Mouse (Mus musculus) myocyte (in vitro differentiated cells): ENCODE results near the gene Synpo2. TPM values are rescaled to one million over a fixed set of nuclear protein-coding genes. Genes with fewer than 3 reads are reported as not detected.
A peak's percentile ranks its signal among the peaks of the same experiment; 100 is the strongest.

ENCODE experiments used
- H3K27me3 ChIP-seq: one replicate; pipeline ENCODE4 v1.6.1; 2011; ENCODE audit not compliant: control insufficient read depth, insufficient read depth, insufficient read length
- H3K36me3 ChIP-seq: one replicate; pipeline ENCODE4 v1.6.1; 2011; ENCODE audit not compliant: control insufficient read depth, insufficient read depth
- H3K4me2 ChIP-seq: one replicate; pipeline ENCODE4 v1.6.1; 2011; ENCODE audit warnings: low read depth, control low read depth
- H3K4me3 ChIP-seq: one replicate; pipeline ENCODE4 v1.5.1; 2011; ENCODE audit warnings: mild to moderate bottlenecking, control low read depth, moderate library complexity
- H3K79me2 ChIP-seq: one replicate; pipeline ENCODE4 v1.6.1; 2011; ENCODE audit not compliant: control insufficient read depth, insufficient read depth
- H3ac ChIP-seq: one replicate; pipeline ENCODE4 v1.6.1; 2011; ENCODE audit not compliant: control insufficient read depth, insufficient read length
- CEBPB ChIP-seq: IDR thresholded peaks from 2 replicates; pipeline ENCODE4 v1.6.1; 2011; ENCODE audit warnings: mild to moderate bottlenecking, moderate library complexity; ENCODE audit not compliant: poor library complexity, insufficient read depth, severe bottlenecking
- E2F4 ChIP-seq: IDR thresholded peaks from one replicate; pipeline ENCODE4 v1.6.1; 2011; ENCODE audit warnings: mild to moderate bottlenecking, control low read depth, moderate library complexity; ENCODE audit not compliant: insufficient read depth
- MAX ChIP-seq: IDR thresholded peaks from one replicate; pipeline ENCODE4 v1.6.1; 2011; ENCODE audit warnings: low read depth, mild to moderate bottlenecking, control low read depth
- MYOD1 ChIP-seq, 3 experiments: IDR thresholded peaks; one replicate each; pipeline ENCODE4 v1.6.1; 2011; ENCODE audit warnings: control low read depth in 2 of 3, low read depth in 2 of 3, mild to moderate bottlenecking in 2 of 3, moderate library complexity in 1 of 3; ENCODE audit not compliant: insufficient read length in 2 of 3, control insufficient read depth in 1 of 3
- MYOG ChIP-seq, 3 experiments: IDR thresholded peaks; one replicate each; pipeline ENCODE4 v1.6.1; 2011; ENCODE audit warnings: control low read depth in 2 of 3, low read depth in 2 of 3, mild to moderate bottlenecking in 2 of 3; ENCODE audit not compliant: insufficient read length in 2 of 3, control insufficient read depth in 1 of 3, insufficient read depth in 1 of 3
- POLR2A ChIP-seq: IDR thresholded peaks from one replicate; pipeline ENCODE4 v1.6.1; 2011; ENCODE audit warnings: low read depth, mild to moderate bottlenecking, control low read depth, moderate library complexity; ENCODE audit not compliant: insufficient read length
- POLR2AphosphoS2 ChIP-seq: IDR thresholded peaks from one replicate; pipeline ENCODE4 v1.6.1; 2011; ENCODE audit warnings: low read depth, control low read depth; ENCODE audit not compliant: insufficient read length
- REST ChIP-seq: IDR thresholded peaks from one replicate; pipeline ENCODE4 v1.6.1; 2011; ENCODE audit warnings: mild to moderate bottlenecking, control low read depth, moderate library complexity; ENCODE audit not compliant: insufficient read depth, insufficient read length
- SRF ChIP-seq: IDR thresholded peaks from one replicate; pipeline ENCODE4 v1.6.1; 2011; ENCODE audit warnings: low read depth; ENCODE audit not compliant: control insufficient read depth, insufficient read length
- TCF12 ChIP-seq: IDR thresholded peaks from one replicate; pipeline ENCODE4 v1.6.1; 2011; ENCODE audit warnings: mild to moderate bottlenecking, control low read depth; ENCODE audit not compliant: poor library complexity, insufficient read depth, severe bottlenecking
- TCF3 ChIP-seq: IDR thresholded peaks from one replicate; pipeline ENCODE4 v1.6.1; 2011; ENCODE audit warnings: low read depth, control low read depth; ENCODE audit not compliant: insufficient read length
- USF1 ChIP-seq: IDR thresholded peaks from one replicate; pipeline ENCODE4 v1.6.1; 2011; ENCODE audit warnings: low read depth, mild to moderate bottlenecking, control low read depth, moderate library complexity
- polyA plus RNA-seq: library from polyadenylated mRNA; unstranded; fragments of >200 nt; fragmentation: generic; extraction: Trizol; gene quantifications from one replicate; pipeline ENCODE4 v1.2.1, GENCODE M21; 2012; ENCODE audit warnings: missing spikeins

The Synpo2 gene
- polyA plus RNA-seq, 1 experiment, result 24.4 TPM

GRCm38 (mm10) chr3:123207386-123207785 is 28.6 kb downstream of the Synpo2 start:
- no peak overlapping the region for H3K4me3 ChIP-seq
- H3ac ChIP-seq, result no peak overlapping the region
- H3K79me2 ChIP-seq, result no peaks in the 10 kb centered on the region
- no peaks in the 10 kb centered on the region for H3K27me3 ChIP-seq
- no peaks in the 10 kb centered on the region for H3K36me3 ChIP-seq
- H3K4me2 ChIP-seq, result no peak overlapping the region
- TF ChIP-seq TCF12 (no peak), MYOD1 (IDR thresholded peaks at IDR 0.05; ENCODE audit: control insufficient read depth in 1 of 3, insufficient read length in 2 of 3, low read depth in 2 of 3) (no peak), SRF (no peak), E2F4 (no peak), POLR2AphosphoS2 (no peak), POLR2A (no peak), MYOG (IDR thresholded peaks at IDR 0.05; ENCODE audit: control insufficient read depth in 1 of 3, insufficient read depth in 1 of 3, insufficient read length in 2 of 3, low read depth in 2 of 3) (no peak), TCF3 (no peak), MAX (no peak), REST (no peak), USF1 (no peak), CEBPB (no peak)

DNA sequence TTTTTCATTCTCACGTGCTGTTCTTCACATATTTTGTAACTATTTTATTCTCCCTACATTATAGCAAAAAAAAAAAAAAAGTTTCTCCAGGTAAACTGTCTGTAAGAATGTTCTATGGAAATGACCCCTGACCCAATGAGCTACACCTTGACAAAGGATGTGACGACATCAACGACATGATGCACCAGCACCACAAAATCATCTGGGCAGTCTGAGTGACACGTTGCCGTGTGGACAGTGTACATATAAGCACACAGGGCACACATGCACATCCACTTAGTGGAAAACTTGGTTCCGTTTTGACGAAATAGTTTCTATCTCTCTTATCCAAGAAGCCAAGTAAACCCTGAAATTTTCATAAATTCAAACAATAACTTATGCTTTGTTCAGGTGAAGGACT is 30.5 kb downstream of the Synpo2 start:
- Histone ChIP-seq H3ac (no peak overlapping the region), H3K79me2 (no peaks in the 10 kb centered on the region), H3K4me3 (no peak overlapping the region), H3K27me3 (no peaks in the 10 kb centered on the region), H3K36me3 (no peaks in the 10 kb centered on the region), H3K4me2 (peak overlapping the region; percentile 89)
- TF ChIP-seq MAX (no peak), MYOD1 (IDR thresholded peaks at IDR 0.05; ENCODE audit: control insufficient read depth in 1 of 3, insufficient read length in 2 of 3, low read depth in 2 of 3) (no peak), CEBPB (no peak), POLR2AphosphoS2 (no peak), E2F4 (no peak)

GRCm38 (mm10) chr3:123205065-123205464 is 30.9 kb downstream of the Synpo2 start:
- H3K79me2 ChIP-seq, result no peaks in the 10 kb centered on the region
- H3K4me3 ChIP-seq, result no peak overlapping the region
- peak overlapping the region; percentile 89 for H3K4me2 ChIP-seq
- no peaks in the 10 kb centered on the region for H3K36me3 ChIP-seq
- H3K27me3 ChIP-seq, result no peaks in the 10 kb centered on the region
- no peak for TF ChIP-seq REST
- TF ChIP-seq POLR2A, result no peak
- TF ChIP-seq SRF, result no peak
- TF ChIP-seq MAX, result no peak
- no peak for TF ChIP-seq MYOG (IDR thresholded peaks at IDR 0.05; ENCODE audit: control insufficient read depth in 1 of 3, insufficient read depth in 1 of 3, insufficient read length in 2 of 3, low read depth in 2 of 3)
- TF ChIP-seq POLR2AphosphoS2, result no peak
- TF ChIP-seq E2F4, result no peak
- no peak for TF ChIP-seq TCF12
- no peak for TF ChIP-seq USF1
- no peak for TF ChIP-seq CEBPB
- TF ChIP-seq TCF3, result no peak
- no peak overlapping the region for H3ac ChIP-seq

- peak overlapping the region; percentile 89 for H3K4me2 ChIP-seq
- H3ac ChIP-seq, result no peak overlapping the region
- H3K79me2 ChIP-seq, result no peaks in the 10 kb centered on the region
- H3K27me3 ChIP-seq, result no peaks in the 10 kb centered on the region
- H3K36me3 ChIP-seq, result no peaks in the 10 kb centered on the region
- no peak overlapping the region for H3K4me3 ChIP-seq
- no peak for TF ChIP-seq TCF12
- TF ChIP-seq SRF, result peak; percentile 94
- TF ChIP-seq TCF3, result no peak
- no peak for TF ChIP-seq E2F4
- peak; percentile 29; the same call in 1 of the 2 replicates for TF ChIP-seq CEBPB
- TF ChIP-seq REST, result no peak
Observed at GRCm38 (mm10) chr3:123204658-123205057, 31.3 kb downstream of the Synpo2 start.

DNA sequence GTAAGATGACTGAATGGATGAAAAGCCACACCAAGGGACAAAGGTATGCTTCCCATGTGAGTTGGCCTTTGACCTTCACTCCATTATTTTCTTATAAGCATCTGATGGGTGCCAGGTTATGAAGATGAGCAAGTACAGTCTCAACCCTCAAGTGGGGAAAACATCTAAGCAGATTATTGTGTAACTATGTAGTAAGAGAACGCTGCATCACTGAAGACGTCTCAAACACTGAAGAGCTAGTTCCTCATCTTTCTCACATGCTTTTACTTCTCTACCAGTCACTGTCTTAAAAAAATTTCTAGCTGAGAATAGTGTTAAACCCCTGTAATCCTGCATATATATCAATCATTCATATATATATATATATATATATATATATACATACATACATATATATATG is 34.2 kb downstream of the Synpo2 start:
- Histone ChIP-seq H3ac (no peak overlapping the region), H3K27me3 (no peaks in the 10 kb centered on the region), H3K79me2 (no peaks in the 10 kb centered on the region), H3K36me3 (no peaks in the 10 kb centered on the region), H3K4me3 (no peak overlapping the region), H3K4me2 (no peak overlapping the region)
- no peak for TF ChIP-seq E2F4
- no peak for TF ChIP-seq CEBPB
- no peak for TF ChIP-seq REST
- TF ChIP-seq POLR2A, result no peak
- TF ChIP-seq TCF3, result no peak
- no peak for TF ChIP-seq USF1
- TF ChIP-seq MYOD1 (IDR thresholded peaks at IDR 0.05; ENCODE audit: control insufficient read depth in 1 of 3, insufficient read length in 2 of 3, low read depth in 2 of 3), result no peak
- TF ChIP-seq POLR2AphosphoS2, result no peak
